Mouse (Mus musculus) left cerebral cortex, adult 9 months (tissue): ENCODE data around the gene Mrpl1.

ENCODE experiments used
- DNase-seq, 2 experiments: peaks; one replicate each; pipeline ENCODE4 v3.0.0; 2022; ENCODE audit warnings: low spot score in 2 of 2

Gene Mrpl1

GRCm38 (mm10) chr5:96206897-96207296 lies 2.4 kb upstream of the Mrpl1 start:
- DNase-seq = no peak

- DNase-seq = no peak
Measured at GRCm38 (mm10) chr5:96207531-96207930, 1.8 kb upstream of the Mrpl1 start.

- DNase-seq = no peak
Measured at GRCm38 (mm10) chr5:96208543-96208942, 750 bp upstream of the Mrpl1 start.

GRCm38 (mm10) chr5:96209916-96210583 lies 757 bp downstream of the Mrpl1 start:
- peak; percentile 78 to 94 for DNase-seq

GRCm38 (mm10) chr5:96218648-96219047 lies 9.4 kb downstream of the Mrpl1 start:
- DNase-seq = no peak

GRCm38 (mm10) chr5:96219512-96219911 lies 10.2 kb downstream of the Mrpl1 start:
- no peak for DNase-seq

GRCm38 (mm10) chr5:96221298-96221697 lies 12.0 kb downstream of the Mrpl1 start:
- no peak for DNase-seq

GRCm38 (mm10) chr5:96221812-96222585 lies 12.7 kb downstream of the Mrpl1 start:
- peak in 1 of 2 experiments; percentile 33 for DNase-seq

GRCm38 (mm10) chr5:96222964-96223363 lies 13.7 kb downstream of the Mrpl1 start:
- no peak for DNase-seq

- DNase-seq = no peak
Measured at GRCm38 (mm10) chr5:96226490-96226889, 17.2 kb downstream of the Mrpl1 start.

GRCm38 (mm10) chr5:96228967-96229366 lies 19.7 kb downstream of the Mrpl1 start:
- no peak for DNase-seq

GRCm38 (mm10) chr5:96238797-96239196 lies 29.5 kb downstream of the Mrpl1 start:
- no peak for DNase-seq

- DNase-seq = no peak
Measured at GRCm38 (mm10) chr5:96240856-96241255, 31.6 kb downstream of the Mrpl1 start.

GRCm38 (mm10) chr5:96244511-96244910 lies 35.2 kb downstream of the Mrpl1 start:
- DNase-seq = no peak

- no peak for DNase-seq
Measured at GRCm38 (mm10) chr5:96253995-96254394, 44.7 kb downstream of the Mrpl1 start.

GRCm38 (mm10) chr5:96255166-96255565 lies 45.9 kb downstream of the Mrpl1 start:
- DNase-seq = no peak

GRCm38 (mm10) chr5:96258210-96258609 lies 48.9 kb downstream of the Mrpl1 start:
- DNase-seq = no peak

GRCm38 (mm10) chr5:96267017-96267702 lies 57.9 kb downstream of the Mrpl1 start:
- DNase-seq = peak in 1 of 2 experiments; percentile 65

GRCm38 (mm10) chr5:96271070-96271469 lies 61.8 kb downstream of the Mrpl1 start:
- no peak for DNase-seq

- no peak for DNase-seq
Measured at GRCm38 (mm10) chr5:96305786-96306185, 96.5 kb downstream of the Mrpl1 start.

GRCm38 (mm10) chr5:96306271-96306670 lies 97.0 kb downstream of the Mrpl1 start:
- DNase-seq = no peak

GRCm38 (mm10) chr5:96306826-96307225 lies 97.5 kb downstream of the Mrpl1 start:
- no peak for DNase-seq

GRCm38 (mm10) chr5:96308086-96308485 lies 98.8 kb downstream of the Mrpl1 start:
- no peak for DNase-seq
